Mouse (Mus musculus) lung, adult 10 weeks (tissue): ENCODE data around the gene Tgds. TPM values are rescaled to one million over a fixed set of nuclear protein-coding genes. Genes with fewer than 3 reads are reported as not detected.

Experiments used
- polyA plus RNA-seq: library from polyadenylated mRNA; stranded (reverse); fragments of 350-450 nt; fragmentation: Illumina TruSeq; extraction: RNeasy Lipid Tissue Mini Kit (QIAGEN cat#74804); gene quantifications from one replicate; pipeline ENCODE4 v1.2.3, GENCODE M21; 2014; ENCODE audit warnings: low read depth, low replicate concordance; ENCODE audit not compliant: insufficient read depth

Tgds gene
- 13.8 TPM for polyA plus RNA-seq

GRCm38 (mm10) chr14:118132642-118132977 lies at the start of gene Tgds:
Tgds (minus strand) TSS chr14:118132755.

GRCm38 (mm10) chr14:118136744-118137452 lies 4.3 kb upstream of the Tgds start, which contains the start of gene Gpr180:
Gpr180 (plus strand) TSS chr14:118137158.

Other genes starting within 250 kb of the Tgds start
- gene Dct, start 80.5 kb downstream of the Tgds start, polyA plus RNA-seq, result not detected
- gene Gpr180, start 4.4 kb upstream of the Tgds start, polyA plus RNA-seq, result 17.2 TPM
- gene Sox21, start 104.3 kb upstream of the Tgds start, polyA plus RNA-seq, result 0.40 TPM
- gene Gm9376, start 134.2 kb upstream of the Tgds start, polyA plus RNA-seq, result not detected